Mouse (Mus musculus): Measurements from ENCODE around the gene Csmd2.

- no peak for TF ChIP-seq CHD2 (IDR thresholded peaks at IDR 0.05; ENCODE audit: low read depth, low read length)
- TF ChIP-seq ZC3H11A (IDR thresholded peaks at IDR 0.05; ENCODE audit: borderline replicate concordance, low read depth, low read length) = no peak
Measured at GRCm38 (mm10) chr4:128124738-128125137, 137.1 kb downstream of the Csmd2 start.
